Mouse (Mus musculus) mouse trophoblast stem cell (cell line): ENCODE measurements at regions not wholly inside any gene's neighbourhood (a gene's known extent, or its start where the extent isn't known, plus 50 kb on each side); places are given as distances from the start of the nearest gene placed in this dataset.
"Not testable (repeated sequence)": the region's sequence is repeated elsewhere in the genome, so short reads cannot be mapped to it uniquely, and the experiment has no call there.

Experiments
- in situ Hi-C, 2 experiments: fragments of 300-500 bp; cut with MseI, MboI; formaldehyde crosslinking; loops; 2 replicates in 1 of 2; 3 replicates in 1 of 2; pipeline ENCODE4 v1.15.1; 2025

GRCm38 (mm10) chr2:75781781-75782211, 50.2 kb upstream of the Agps start:
- in situ Hi-C loops = loop anchor here (5.0 to 10.0 kb wide), 4 partner anchors 84 to 174 kb away; no protein-coding TSS in a partner anchor

- in situ Hi-C loops = loop anchor here (5.0 to 10.0 kb wide), 4 partner anchors 84 to 174 kb away; no protein-coding TSS in a partner anchor
Measured at GRCm38 (mm10) chr2:75781078-75781477, 50.9 kb upstream of the Agps start.

GRCm38 (mm10) chr2:75778628-75779027, 53.3 kb upstream of the Agps start:
- in situ Hi-C loops = not testable (repeated sequence)

- in situ Hi-C loops = no loop called here
Measured at GRCm38 (mm10) chr2:75777040-75777451, 54.9 kb upstream of the Agps start.

- in situ Hi-C loops = no loop called here
Measured at GRCm38 (mm10) chr2:75776533-75776932, 55.4 kb upstream of the Agps start.

GRCm38 (mm10) chr2:75775217-75775616, 56.8 kb upstream of the Agps start:
- in situ Hi-C loops = no loop called here

GRCm38 (mm10) chr2:75773431-75773830, 58.5 kb upstream of the Agps start:
- in situ Hi-C loops = no loop called here

- in situ Hi-C loops = no loop called here
Measured at GRCm38 (mm10) chr2:75772251-75772956, 59.6 kb upstream of the Agps start.

GRCm38 (mm10) chr2:75770633-75771032, 61.3 kb upstream of the Agps start:
- in situ Hi-C loops = no loop called here

- in situ Hi-C loops = no loop called here
Measured at GRCm38 (mm10) chr2:75768559-75769304, 63.2 kb upstream of the Agps start.

GRCm38 (mm10) chr2:75767871-75768558, 63.6 kb upstream of the Nfe2l2 start:
- in situ Hi-C loops = no loop called here

- in situ Hi-C loops = no loop called here
Measured at GRCm38 (mm10) chr2:75765403-75765802, 61.0 kb upstream of the Nfe2l2 start.

- in situ Hi-C loops = no loop called here
Measured at GRCm38 (mm10) chr2:75763252-75763651, 58.8 kb upstream of the Nfe2l2 start.

- in situ Hi-C loops = no loop called here
Measured at GRCm38 (mm10) chr2:75762030-75762429, 57.6 kb upstream of the Nfe2l2 start.

GRCm38 (mm10) chr2:75761626-75762025, 57.2 kb upstream of the Nfe2l2 start:
- in situ Hi-C loops = no loop called here

GRCm38 (mm10) chr2:75759196-75759885, 54.9 kb upstream of the Nfe2l2 start:
- in situ Hi-C loops = no loop called here

GRCm38 (mm10) chr2:75758277-75758676, 53.8 kb upstream of the Nfe2l2 start:
- in situ Hi-C loops = no loop called here

- in situ Hi-C loops = no loop called here
Measured at GRCm38 (mm10) chr2:75756704-75757638, 52.5 kb upstream of the Nfe2l2 start.

- in situ Hi-C loops = no loop called here
Measured at GRCm38 (mm10) chr2:75754606-75755005, 50.2 kb upstream of the Nfe2l2 start.
